Mouse (Mus musculus) 3T3-L1 (cell line): ENCODE results near the gene Olfr1158.
"Not testable (repeated sequence)": the region's sequence is repeated elsewhere in the genome, so short reads cannot be mapped to it uniquely, and the experiment has no call there.

Experiments
- DNase-seq: peaks from one replicate; pipeline ENCODE4 v3.0.0-alpha.2; 2015; ENCODE audit warnings: low read depth, low spot score

Olfr1158 gene

DNA sequence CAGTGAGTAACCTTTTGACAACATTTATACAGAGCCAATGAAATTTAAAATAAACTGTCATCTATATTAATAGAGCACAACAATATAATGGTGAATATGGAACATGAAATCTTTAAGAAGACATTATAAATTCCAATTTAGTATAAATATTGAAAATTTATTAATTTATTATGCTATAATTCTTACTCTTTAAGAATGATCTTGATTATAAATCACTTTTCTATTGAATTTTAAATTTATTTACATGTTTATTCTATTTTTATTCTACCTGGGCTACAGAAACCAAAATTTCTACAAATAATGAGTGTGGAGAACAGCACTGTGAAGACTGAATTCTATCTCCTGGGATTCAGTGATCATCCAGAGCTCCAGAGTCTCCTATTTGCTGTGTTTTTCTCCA, at the start of gene Olfr1158:
Gene Olfr1158, plus strand, starts transcription at position 301 of the 400 bp plus-strand sequence.
- DNase-seq: no peak

DNA sequence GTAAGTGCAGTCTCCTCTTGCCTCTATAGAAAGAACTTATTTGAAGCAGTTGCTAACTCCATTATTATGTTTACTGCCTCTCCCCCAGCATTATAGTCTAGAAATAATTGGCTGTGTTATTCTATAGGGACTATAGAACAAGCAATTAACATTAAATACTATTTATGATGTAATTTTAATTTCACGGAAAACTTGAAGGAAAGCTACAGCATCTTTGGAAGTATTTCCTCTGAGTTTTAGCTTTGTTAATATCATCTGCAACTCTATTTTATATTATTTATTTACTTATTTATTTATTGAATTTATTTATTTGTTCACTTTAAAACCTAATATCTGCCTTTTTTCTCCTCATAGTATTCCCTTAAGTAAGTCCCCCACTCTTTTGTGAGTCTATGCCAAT, 44.9 kb upstream of the Olfr1158 start, which contains the start of gene Olfr1155:
Gene Olfr1155, minus strand, starts transcription at position 101 of the 400 bp plus-strand sequence.
- no peak for DNase-seq

DNA sequence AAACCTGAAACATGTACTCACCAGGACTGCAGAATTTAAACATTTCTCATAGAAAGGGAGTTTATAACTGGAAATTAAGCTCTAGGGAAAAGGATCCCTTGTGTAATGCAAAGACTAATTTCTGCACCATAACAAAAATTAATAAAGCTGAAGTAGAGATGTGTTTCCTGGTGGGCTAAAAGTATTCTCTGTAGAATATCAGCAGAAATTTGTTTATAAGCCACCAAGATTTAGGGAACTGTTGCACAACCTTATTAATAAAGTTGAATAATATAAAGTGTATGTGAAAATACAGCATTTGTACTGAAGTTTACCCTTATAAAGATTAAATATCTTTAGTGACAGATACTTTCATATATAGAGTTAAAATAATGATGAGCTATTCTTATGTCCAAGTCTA, 36.9 kb upstream of the Olfr1158 start, which contains the start of gene Olfr1156:
Gene Olfr1156, minus strand, starts transcription at position 101 of the 400 bp plus-strand sequence.
- DNase-seq: no peak

DNA sequence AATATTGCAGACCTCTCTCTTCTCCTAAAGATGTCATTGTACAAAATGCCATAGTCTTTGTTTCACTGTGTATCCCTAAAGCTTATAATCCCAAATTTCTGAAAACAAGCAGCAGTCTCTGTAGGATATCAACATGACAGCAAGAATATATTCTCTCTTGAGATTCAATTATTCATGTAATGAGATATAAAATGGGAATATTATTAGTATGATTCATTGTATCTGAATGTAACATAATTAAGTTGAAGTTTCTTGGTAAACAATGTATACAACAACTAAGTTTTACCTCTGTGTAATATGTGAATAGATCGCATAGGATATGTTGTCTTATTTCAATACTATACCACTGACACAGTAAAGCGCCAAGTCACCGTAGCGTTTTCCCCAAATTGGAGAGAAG, 21.7 kb upstream of the Olfr1158 start, which contains the start of gene Olfr1157:
Gene Olfr1157, minus strand, starts transcription at position 101 of the 400 bp plus-strand sequence.
- no peak for DNase-seq

DNA sequence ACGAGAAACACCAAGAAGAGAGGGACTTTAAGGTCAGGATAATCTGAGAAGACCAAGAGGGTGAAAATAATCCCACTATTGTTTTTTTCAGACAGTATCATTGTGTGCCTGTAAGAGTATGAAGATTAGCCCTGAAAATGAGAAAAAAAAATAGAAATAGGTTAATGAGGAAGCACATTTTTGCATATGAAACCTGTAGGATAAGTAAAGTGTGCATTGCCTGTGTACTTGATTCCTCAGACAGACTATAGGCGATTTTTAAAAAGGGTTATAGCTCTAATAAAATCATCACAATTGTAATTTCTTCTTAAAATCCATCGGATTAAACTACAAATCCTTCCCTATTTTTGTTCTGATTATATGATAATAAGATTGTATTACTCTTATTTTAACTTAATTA, 15.3 kb upstream of the Olfr1158 start, which contains the start of gene Olfr74:
Gene Olfr74, minus strand, starts transcription at position 101 of the 400 bp plus-strand sequence.
- no peak for DNase-seq

DNA sequence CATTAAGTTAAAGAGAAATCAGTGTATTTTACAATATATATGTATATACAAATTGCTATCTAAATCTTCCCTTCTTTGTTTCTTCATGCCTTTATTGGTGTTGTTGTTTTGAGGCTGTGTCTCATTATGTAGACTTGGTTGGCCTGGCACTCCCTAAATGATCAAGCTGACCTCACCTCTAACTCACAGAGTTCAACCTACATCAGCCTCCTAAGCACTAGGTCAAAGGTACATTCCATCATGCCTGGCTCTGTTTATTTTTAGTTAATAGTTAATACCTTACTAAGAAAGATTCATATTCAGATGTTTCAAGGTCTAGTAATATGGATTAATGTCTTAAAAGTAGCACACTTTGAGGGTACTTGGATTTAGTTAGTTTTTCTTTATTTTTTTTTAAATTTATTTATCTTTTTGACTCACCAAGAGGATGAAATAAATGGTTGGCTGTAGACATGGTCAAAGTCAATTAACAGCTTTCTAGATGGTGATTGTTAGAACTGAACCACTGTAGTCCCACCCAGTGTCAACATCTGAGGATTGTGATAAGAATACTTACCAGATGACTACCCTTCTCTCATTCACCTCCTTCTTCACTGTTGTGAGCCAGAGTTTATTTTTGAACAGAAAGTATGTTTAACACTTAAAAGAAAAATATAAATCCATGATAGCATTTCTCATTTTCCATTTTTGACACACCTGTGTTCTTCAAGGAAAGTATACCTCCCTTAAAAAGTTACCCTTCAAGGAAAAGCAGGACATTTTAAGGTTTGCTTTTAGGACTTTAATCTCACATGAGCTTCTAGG, 17.8 kb downstream of the Olfr1158 start, which contains the start of gene Olfr1160:
Gene Olfr1160, minus strand, starts transcription at position 754 of the 804 bp plus-strand sequence.
- no peak for DNase-seq

DNA sequence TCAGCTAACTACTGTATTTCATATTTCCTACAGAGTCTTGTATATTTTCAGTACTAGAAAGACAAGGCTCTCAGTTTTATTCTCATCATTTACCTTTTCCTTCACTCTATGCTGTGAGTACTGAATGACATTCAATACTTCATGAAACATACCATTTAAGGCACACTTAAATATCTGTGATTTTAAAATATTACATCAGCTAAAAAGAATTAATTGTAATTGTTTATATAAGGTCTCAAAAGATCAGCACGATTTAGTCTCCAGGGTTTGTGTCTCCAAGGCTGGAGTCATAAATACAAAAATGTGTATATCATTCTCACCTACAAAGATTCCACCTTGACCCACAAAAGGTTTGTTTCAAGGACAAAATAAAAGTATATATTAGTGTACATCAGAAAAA, 32.6 kb downstream of the Olfr1158 start, which contains the start of gene Olfr1161:
Gene Olfr1161, plus strand, starts transcription at position 301 of the 400 bp plus-strand sequence.
- not testable (repeated sequence) for DNase-seq

DNA sequence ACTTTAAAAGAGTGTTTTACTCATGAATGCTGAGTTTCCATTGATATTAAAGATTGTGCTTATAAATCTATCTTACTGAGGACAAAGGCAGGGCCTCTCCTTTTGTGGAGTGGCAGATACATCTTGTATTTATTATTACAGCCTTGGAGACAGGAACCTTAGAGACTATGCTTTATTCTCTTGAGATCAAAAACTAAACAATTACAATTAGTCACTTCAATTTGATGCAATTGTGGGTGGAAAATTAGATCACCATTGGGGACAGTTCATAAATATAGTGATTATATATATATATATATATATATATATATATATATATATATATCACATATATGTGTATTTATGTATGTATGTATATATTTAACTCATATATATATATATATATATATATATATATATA, 47.7 kb downstream of the Olfr1158 start, which contains the start of gene Olfr73:
Gene Olfr73, minus strand, starts transcription at position 101 of the 400 bp plus-strand sequence.
- DNase-seq: no peak
